Mouse (Mus musculus) testis, adult 2 months (tissue): ENCODE data around the gene Rtkn. TPM values are rescaled to one million over a fixed set of nuclear protein-coding genes. Genes with fewer than 3 reads are reported as not detected.

ENCODE experiments used
- H3K27ac ChIP-seq: fragments of 200-500 bp; 2 replicates; pipeline ENCODE4 v1.5.1; 2012; ENCODE audit warnings: low read depth, low read length; ENCODE audit not compliant: control insufficient read depth, insufficient read depth
- H3K27me3 ChIP-seq: fragments of 200-500 bp; 2 replicates; pipeline ENCODE4 v1.6.1; 2012; ENCODE audit warnings: mild to moderate bottlenecking, low read length, moderate library complexity; ENCODE audit not compliant: control insufficient read depth, insufficient read depth
- H3K36me3 ChIP-seq: fragments of 200-500 bp; 2 replicates; pipeline ENCODE4 v1.6.1; 2012; ENCODE audit warnings: mild to moderate bottlenecking, low read length; ENCODE audit not compliant: control insufficient read depth, insufficient read depth
- H3K4me1 ChIP-seq: fragments of 200-500 bp; 2 replicates; pipeline ENCODE4 v1.6.1; 2012; ENCODE audit warnings: low read length; ENCODE audit not compliant: control insufficient read depth, insufficient read depth
- H3K4me3 ChIP-seq: fragments of 200-500 bp; 2 replicates; pipeline ENCODE4 v1.5.1; 2012; ENCODE audit warnings: low read depth, mild to moderate bottlenecking, low read length, moderate library complexity, mixed read lengths; ENCODE audit not compliant: control insufficient read depth
- CTCF ChIP-seq: fragments of 200-500 bp; IDR thresholded peaks from 2 replicates; pipeline ENCODE4 v1.5.1; 2012; ENCODE audit warnings: low read depth, mild to moderate bottlenecking, inconsistent platforms, low read length, moderate library complexity; ENCODE audit not compliant: control insufficient read depth, insufficient read depth, insufficient replicate concordance
- POLR2A ChIP-seq: fragments of 200-500 bp; IDR thresholded peaks from 2 replicates; pipeline ENCODE4 v1.6.1; 2012; ENCODE audit warnings: low read depth, mild to moderate bottlenecking, inconsistent platforms, low read length, moderate library complexity; ENCODE audit not compliant: control insufficient read depth
- polyA plus RNA-seq: library from polyadenylated mRNA; depleted of rRNA; stranded (reverse); fragments of >200 nt; gene quantifications from 2 replicates; pipeline ENCODE4 v1.2.3, GENCODE M21; 2012

Rtkn gene
- polyA plus RNA-seq, 1 experiment = 13.2 TPM

GRCm38 (mm10) chr6:83124851-83125312 is 10.4 kb upstream of the Rtkn start:
- TF ChIP-seq CTCF (no peak), POLR2A (peak; percentile 96)
- Histone ChIP-seq H3K4me1 (peaks cover 22% of the 10 kb centered on the region), H3K4me3 (peak overlapping the region; percentile 95), H3K36me3 (no peaks in the 10 kb centered on the region), H3K27ac (peak overlapping the region; percentile 82), H3K27me3 (no peaks in the 10 kb centered on the region)

- no peaks in the 10 kb centered on the region for H3K27me3 ChIP-seq
- TF ChIP-seq CTCF = no peak
- no peaks in the 10 kb centered on the region for H3K36me3 ChIP-seq
- H3K4me1 ChIP-seq = peaks cover 22% of the 10 kb centered on the region
- H3K4me3 ChIP-seq = peak within 1 kb of the TSS; percentile 95
- peak within 1 kb of the TSS; percentile 82 for H3K27ac ChIP-seq
Measured at GRCm38 (mm10) chr6:83125331-83125730, 9.9 kb upstream of the Rtkn start, which contains the start of gene Ino80b. Ino80b (minus strand) TSS chr6:83125431.

GRCm38 (mm10) chr6:83127419-83127818 is 7.8 kb upstream of the Rtkn start:
- Histone ChIP-seq H3K4me1 (peaks cover 8% of the 10 kb centered on the region), H3K27ac (no peak overlapping the region), H3K36me3 (no peaks in the 10 kb centered on the region), H3K4me3 (no peak overlapping the region), H3K27me3 (no peaks in the 10 kb centered on the region)
- TF ChIP-seq CTCF = no peak
- TF ChIP-seq POLR2A = no peak

- no peaks in the 10 kb centered on the region for H3K36me3 ChIP-seq
- H3K27me3 ChIP-seq = no peaks in the 10 kb centered on the region
- TF ChIP-seq POLR2A (no peak), CTCF (no peak)
- H3K4me1 ChIP-seq = peaks cover 10% of the 10 kb centered on the region
- no peak overlapping the region for H3K4me3 ChIP-seq
- H3K27ac ChIP-seq = no peak overlapping the region
Measured at GRCm38 (mm10) chr6:83131469-83132034, 3.7 kb upstream of the Rtkn start.

- no peak for TF ChIP-seq CTCF
- no peak for TF ChIP-seq POLR2A
- no peaks in the 10 kb centered on the region for H3K36me3 ChIP-seq
- no peak overlapping the region for H3K27ac ChIP-seq
- no peak overlapping the region for H3K4me3 ChIP-seq
- peaks cover 18% of the 10 kb centered on the region for H3K4me1 ChIP-seq
- no peaks in the 10 kb centered on the region for H3K27me3 ChIP-seq
Measured at GRCm38 (mm10) chr6:83132176-83132919, 2.9 kb upstream of the Rtkn start.

- H3K27ac ChIP-seq = no peak overlapping the region
- no peak overlapping the region for H3K4me3 ChIP-seq
- TF ChIP-seq POLR2A = no peak
- TF ChIP-seq CTCF = no peak
- H3K36me3 ChIP-seq = no peaks in the 10 kb centered on the region
- H3K4me1 ChIP-seq = peaks cover 29% of the 10 kb centered on the region
- no peaks in the 10 kb centered on the region for H3K27me3 ChIP-seq
Measured at GRCm38 (mm10) chr6:83134226-83134625, 1.0 kb upstream of the Rtkn start.

GRCm38 (mm10) chr6:83135571-83136161 is 403 bp downstream of the Rtkn start:
- H3K4me1 ChIP-seq = peaks cover 29% of the 10 kb centered on the region
- no peak overlapping the region for H3K27ac ChIP-seq
- H3K36me3 ChIP-seq = no peaks in the 10 kb centered on the region
- peak overlapping the region; percentile 2 for H3K4me3 ChIP-seq
- no peak for TF ChIP-seq CTCF
- no peak for TF ChIP-seq POLR2A
- H3K27me3 ChIP-seq = no peaks in the 10 kb centered on the region
